ENCODE assay signal across 13 mouse cellular contexts in genomic region chr12:84880091-84880490, GRCm38 (mm10). TPM values are rescaled to one million over a fixed set of nuclear protein-coding genes. Genes with fewer than 3 reads are reported as not detected.
DNase-seq lines count a peak whose midpoint lies in the region; ATAC-seq lines count a peak whose summit lies in the region.
"Had no signal": no experiment of that assay in that cellular context is flagged by ENCODE, and none has a peak within 500 bp of the region (broad histone marks: within the 10 kb centered on the region; RNA-seq: fewer than 3 reads in every experiment).

No protein-coding gene starts in this region.

- no peak for ATAC-seq in erythroid progenitor cell, adult 5-6 weeks (replicated peaks; ENCODE audit: low FRiP score, poor library complexity, severe bottlenecking)
- ATAC-seq: midbrain, embryonic 15.5 days had no signal

- DNase-seq in heart, postnatal 14 days, result peak; percentile 33 to 55
- DNase-seq in heart, postnatal 25 days (ENCODE audit: low spot score), result no peak
- peak; percentile 58 for DNase-seq in 3T3-L1 (ENCODE audit: low read depth, low spot score)
- DNase-seq in cerebellum, adult 11 months, result peak; percentile 55
- peak; percentile 63 to 68 for DNase-seq in cerebellum, postnatal 36 days
- no peak for DNase-seq in kidney, postnatal 14 days
- DNase-seq in liver, result no peak
- DNase-seq: kidney, adult 9 months; liver, embryonic 13.5 days; lung, postnatal 36 days had no signal

- intact Hi-C loops in heart, postnatal 14 days (cut with DNase I), result no loop called here
- intact Hi-C loops in heart, postnatal 25 days (cut with DNase I), result no loop called here

RNA-seq across cellular contexts. Expression of gene Ltbp2, which starts 3.8 kb away (rescaled TPM):
- 1 to 10 TPM; 1.2 to 2.3 TPM for total RNA-seq in heart, postnatal 14 days (2021)
- 1 to 10 TPM; 1.8 to 2.0 TPM for total RNA-seq in heart, postnatal 25 days (2021)
- total RNA-seq in erythroid progenitor cell, adult 5-6 weeks (2015; ENCODE audit: low replicate concordance), result 1.3 TPM in 1 of 2 replicates, not detected in the other
- 0.77 and 3.3 TPM in 2 replicates for total RNA-seq in erythroid progenitor cell, adult 5-6 weeks (2017; ENCODE audit: low replicate concordance)
- total RNA-seq: common myeloid progenitor, adult 5-6 weeks had no signal

Comparison
In these comparisons a context has a peak if more than half of its experiments do, and no peak if none do; other contexts are left out.
1. DNase-seq: peak in heart, postnatal 14 days (2 of 2), 3T3-L1 (single experiment), cerebellum, adult 11 months (single experiment) and cerebellum, postnatal 36 days (2 of 2); none in heart, postnatal 25 days (single experiment), kidney, postnatal 14 days (single experiment) and liver (single experiment).